Mouse (Mus musculus): Measurements from ENCODE around the gene Arhgap33.
"Not testable (repeated sequence)": the region's sequence is repeated elsewhere in the genome, so short reads cannot be mapped to it uniquely, and the experiment has no call there.

Gene Arhgap33

GRCm38 (mm10) chr7:30492765-30493164, 42.1 kb downstream of the Arhgap33 start:
- DNase-seq, result peak; percentile 71 to 90

- DNase-seq, result no peak
Observed at GRCm38 (mm10) chr7:30490957-30491307, 43.9 kb downstream of the Arhgap33 start.

- peak in 1 of 2 experiments; percentile 37 for DNase-seq
Observed at GRCm38 (mm10) chr7:30490251-30490956, 44.5 kb downstream of the Arhgap33 start.

GRCm38 (mm10) chr7:30484250-30484649, 50.6 kb downstream of the Arhgap33 start:
- DNase-seq, result no peak

- no peak for DNase-seq
Observed at GRCm38 (mm10) chr7:30477415-30478381, 57.2 kb downstream of the Arhgap33 start.

- not testable (repeated sequence) for DNase-seq
Observed at GRCm38 (mm10) chr7:30476136-30476535, 58.7 kb downstream of the Arhgap33 start.

- DNase-seq, result no peak
Observed at GRCm38 (mm10) chr7:30474999-30475398, 59.9 kb downstream of the Arhgap33 start.

GRCm38 (mm10) chr7:30472411-30472810, 62.4 kb downstream of the Arhgap33 start:
- DNase-seq, result peak in 1 of 2 experiments; percentile 39

Measured in kidney, adult 8-10 months (tissue).